Mouse (Mus musculus): ENCODE results near the gene Rsad1. TPM values are rescaled to one million over a fixed set of nuclear protein-coding genes. Genes with fewer than 3 reads are reported as not detected.

Rsad1 gene
- polyA plus RNA-seq (2012; rRNA removed): 1.5 and 2.1 TPM in 2 replicates

DNA sequence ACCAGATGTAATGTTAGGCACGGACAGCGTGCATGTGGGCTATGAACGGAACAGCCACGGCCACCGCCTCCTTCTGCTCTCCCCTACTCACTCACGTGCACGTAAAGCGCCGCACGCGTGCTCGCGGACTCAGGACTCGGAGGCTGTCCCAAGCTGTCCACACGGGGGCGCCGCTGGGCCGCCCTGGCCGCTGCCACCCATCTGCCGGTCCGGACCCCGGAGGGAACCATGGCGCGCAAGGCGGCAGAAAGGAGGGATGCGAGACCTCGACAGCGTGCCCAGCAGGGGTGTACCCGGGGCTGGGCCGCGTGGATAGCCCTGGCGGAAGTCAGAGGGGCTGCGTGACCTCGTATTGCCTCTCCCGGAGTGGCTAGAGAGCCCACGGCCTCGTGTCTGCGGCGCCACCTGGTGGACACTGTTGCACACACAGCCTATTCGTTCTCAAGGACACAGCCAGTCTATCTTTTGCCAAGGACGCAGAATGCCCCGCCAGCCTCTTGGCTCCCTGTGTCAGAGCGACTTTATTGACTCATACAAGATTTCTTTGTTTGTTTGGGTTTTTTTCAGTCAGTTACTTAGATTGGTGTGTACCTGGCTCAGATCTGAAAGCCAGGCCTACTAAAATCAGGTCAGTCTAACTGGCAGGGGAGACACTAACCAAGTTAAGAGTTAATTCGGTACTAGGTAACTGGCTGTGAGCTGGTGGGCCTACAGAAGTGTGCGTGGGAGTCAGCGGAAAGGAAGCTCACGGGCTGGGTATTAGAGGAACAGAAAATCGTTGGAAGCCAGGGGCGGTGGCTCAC is at the start of gene Rsad1:
Gene Rsad1, minus strand, starts transcription at position 368 of the 803 bp plus-strand sequence.

GRCm38 (mm10) chr11:94564437-94565150 is 15.5 kb upstream of the Rsad1 start, which contains the start of gene Chad:
Chad (plus strand) TSS chr11:94565047.

DNA sequence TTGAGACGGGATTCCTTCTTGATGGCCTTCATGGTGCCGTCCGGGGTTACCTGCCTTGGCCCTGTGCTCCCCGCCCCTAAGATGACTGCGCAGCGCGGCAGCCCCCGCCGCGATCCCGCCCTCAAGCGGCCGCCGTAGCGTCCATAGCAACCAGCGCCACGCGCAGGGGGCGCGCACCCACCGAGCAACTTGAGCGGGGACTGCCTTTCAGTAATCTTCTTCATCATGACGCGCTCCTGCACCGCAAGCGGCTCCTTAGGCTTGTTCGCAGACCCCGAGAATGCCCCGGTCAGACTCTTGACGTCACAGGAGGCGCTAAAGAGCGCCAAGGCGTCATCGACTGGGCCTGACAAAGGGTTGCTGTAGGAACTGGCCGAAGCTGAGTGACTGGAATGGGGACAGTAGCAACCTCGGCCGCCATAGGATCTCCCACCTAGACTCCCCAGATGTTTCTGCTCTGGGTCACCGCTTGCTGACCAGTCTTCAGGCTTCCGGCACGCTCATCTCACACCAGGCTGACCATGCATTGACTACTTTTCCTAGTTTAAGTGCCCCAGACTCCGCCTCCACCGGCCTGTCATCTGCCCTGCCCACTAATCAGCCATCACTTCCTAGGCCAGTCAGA is 27.7 kb downstream of the Rsad1 start, which contains the start of gene Mycbpap:
Gene Mycbpap, minus strand, starts transcription at position 524 of the 625 bp plus-strand sequence.

DNA sequence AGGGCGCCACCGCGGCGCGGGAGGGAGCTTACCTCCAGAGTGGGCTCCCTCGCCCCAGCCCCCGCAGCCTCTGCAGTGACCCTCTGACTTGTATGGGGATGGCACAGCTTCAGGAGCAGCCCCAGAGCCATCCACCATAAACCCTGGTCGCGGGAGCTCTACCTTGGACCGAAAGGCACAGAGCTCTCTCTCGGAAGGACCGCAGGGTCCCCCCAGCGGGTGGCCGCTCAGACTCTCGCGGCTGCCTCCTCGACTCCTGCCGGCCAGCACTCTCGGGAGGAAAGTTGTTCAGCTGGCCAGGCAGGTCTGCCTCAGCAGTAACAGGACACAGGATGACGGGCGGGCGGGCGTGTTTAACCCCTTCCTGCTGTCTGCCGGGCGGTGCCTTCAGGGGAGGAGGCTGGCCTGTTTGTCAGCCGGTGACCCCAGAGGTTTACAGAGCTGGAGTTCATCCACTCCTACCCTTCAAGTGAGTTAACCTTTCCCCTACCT is 49.3 kb downstream of the Rsad1 start, which contains the start of gene Epn3:
Gene Epn3, minus strand, starts transcription at position 314 of the 492 bp plus-strand sequence.

Other genes starting within 250 kb of the Rsad1 start
- gene Luc7l3, start 227.3 kb downstream of the Rsad1 start, polyA plus RNA-seq (2012; rRNA removed): 31.9 and 40.2 TPM in 2 replicates
- 17.1 and 18.6 TPM in 2 replicates for gene Ankrd40, start 221.3 kb downstream of the Rsad1 start, polyA plus RNA-seq (2012; rRNA removed)
- 5.2 and 6.1 TPM in 2 replicates for gene Abcc3, start 156.3 kb downstream of the Rsad1 start, polyA plus RNA-seq (2012; rRNA removed)
- gene Cacna1g, start 75.1 kb downstream of the Rsad1 start, polyA plus RNA-seq (2012; rRNA removed): 0.77 and 2.2 TPM in 2 replicates
- not detected in 2 replicates for gene Spata20, start 63.1 kb downstream of the Rsad1 start, polyA plus RNA-seq (2012; rRNA removed)
- 0.07 and 0.10 TPM in 2 replicates for gene Epn3, start 49.3 kb downstream of the Rsad1 start, polyA plus RNA-seq (2012; rRNA removed)
- 0.21 and 0.26 TPM in 2 replicates for gene Mycbpap, start 27.5 kb downstream of the Rsad1 start, polyA plus RNA-seq (2012; rRNA removed)
- 0.01 and 0.02 TPM in 2 replicates for gene Chad, start 15.8 kb upstream of the Rsad1 start, polyA plus RNA-seq (2012; rRNA removed)
- 8.3 and 8.5 TPM in 2 replicates for gene Acsf2, start 52.6 kb upstream of the Rsad1 start, polyA plus RNA-seq (2012; rRNA removed)
- 39.4 and 42.3 TPM in 2 replicates for gene Lrrc59, start 80.5 kb upstream of the Rsad1 start, polyA plus RNA-seq (2012; rRNA removed)
- 56.6 and 60.5 TPM in 2 replicates for gene Mrpl27, start 104.5 kb upstream of the Rsad1 start, polyA plus RNA-seq (2012; rRNA removed)
- gene Eme1, start 104.7 kb upstream of the Rsad1 start, polyA plus RNA-seq (2012; rRNA removed): 6.0 and 6.5 TPM in 2 replicates
- gene Xylt2, start 128.3 kb upstream of the Rsad1 start, polyA plus RNA-seq (2012; rRNA removed): 3.7 and 4.1 TPM in 2 replicates
- not detected in 2 replicates for gene Gm11541, start 155.2 kb upstream of the Rsad1 start, polyA plus RNA-seq (2012; rRNA removed)
- gene Cdc34b, start 192.5 kb upstream of the Rsad1 start, polyA plus RNA-seq (2012; rRNA removed): not detected in 2 replicates
- gene Tmem92, start 233.4 kb upstream of the Rsad1 start, polyA plus RNA-seq (2012; rRNA removed): not detected in 2 replicates